Mouse (Mus musculus) ES-E14 (cell line): Measurements from ENCODE around the gene Gm47985.

ENCODE experiments used
- CHD2 ChIP-seq: IDR thresholded peaks from 2 replicates; pipeline ENCODE4 v1.6.1; 2014; ENCODE audit warnings: mild to moderate bottlenecking, low read depth, low read length, inconsistent platforms
- MAFK ChIP-seq: IDR thresholded peaks from 2 replicates; pipeline ENCODE4 v1.6.1; 2014; ENCODE audit warnings: mild to moderate bottlenecking, low read depth, low read length, inconsistent platforms; ENCODE audit not compliant: insufficient read depth
- ZC3H11A ChIP-seq: IDR thresholded peaks from 2 replicates; pipeline ENCODE4 v1.6.1; 2012; ENCODE audit warnings: low read depth, mild to moderate bottlenecking, inconsistent platforms, low read length, borderline replicate concordance
- ZNF384 ChIP-seq: IDR thresholded peaks from 2 replicates; pipeline ENCODE4 v1.6.1; 2012; ENCODE audit warnings: low read depth, low read length, inconsistent platforms

GRCm38 (mm10) chr1:151222561-151223267 lies 40.4 kb downstream of the Gm47985 start:
- TF ChIP-seq ZC3H11A (no peak), CHD2 (no peak), ZNF384 (no peak), MAFK (no peak)
